1 mouse cellular context compared by ENCODE assay signal in the genomic region with DNA sequence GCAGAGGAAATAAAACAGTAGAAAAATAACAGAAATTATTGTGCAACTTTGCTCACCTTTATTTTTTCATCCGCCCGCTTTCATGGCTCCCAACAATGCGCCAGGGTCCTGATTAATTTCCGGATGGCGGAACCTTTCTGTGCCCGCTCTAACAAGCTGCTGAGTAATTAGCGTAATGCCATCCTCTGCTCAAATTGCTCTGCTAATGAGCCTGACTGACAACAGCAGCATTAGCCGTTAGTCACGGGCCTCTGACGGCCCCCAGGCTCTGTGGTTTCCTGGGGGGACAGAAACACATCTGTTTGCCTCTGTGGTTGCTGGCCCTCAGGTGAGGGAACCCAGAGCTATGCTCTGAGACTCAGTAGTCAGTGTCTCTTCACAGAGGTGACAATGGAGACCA.
TF ChIP-seq lines count a peak whose summit lies in the region.

No protein-coding gene starts in this region.

TF ChIP-seq in CH12.LX, 34 proteins besides CTCF, POLR2A, EP300 and RAD21:
- TF ChIP-seq NRF1 (IDR thresholded peaks at IDR 0.05; ENCODE audit: low read depth, low read length) = no peak
- no peak for TF ChIP-seq TCF12 (IDR thresholded peaks at IDR 0.05; ENCODE audit: low read depth, low read length)
- TF ChIP-seq ZNF384 (IDR thresholded peaks at IDR 0.05; ENCODE audit: low read depth, low read length) = no peak
- 0 out of 2 replicates have a peak, but pooled peaks have one; percentile 28 for TF ChIP-seq BHLHE40 (IDR thresholded peaks at IDR 0.05; ENCODE audit: low read depth, low read length)
- no peak for TF ChIP-seq MEF2A (IDR thresholded peaks at IDR 0.05; ENCODE audit: borderline replicate concordance, low read depth, low read length)
- no peak for TF ChIP-seq POLR2AphosphoS2 (IDR thresholded peaks at IDR 0.05; ENCODE audit: low read depth, low read length)
